Mouse (Mus musculus) duodenum, adult 2 months (tissue): ENCODE measurements around the gene Cnn3. TPM values are rescaled to one million over a fixed set of nuclear protein-coding genes. Genes with fewer than 3 reads are reported as not detected.

Experiments
- polyA plus RNA-seq: library from polyadenylated mRNA; depleted of rRNA; stranded (reverse); fragments of >200 nt; gene quantifications from 2 replicates; pipeline ENCODE4 v1.2.3, GENCODE M21; 2012; ENCODE audit warnings: low replicate concordance; rRNA removed

The Cnn3 gene
- polyA plus RNA-seq = 57.5 and 83.9 TPM in 2 replicates

GRCm38 (mm10) chr3:121425861-121426620 is at the start of gene Cnn3:
Cnn3 (plus strand) TSS chr3:121426497.

Other genes with a start within 250 kb of the Cnn3 start
- gene Tmem56, start 143.4 kb upstream of the Cnn3 start, polyA plus RNA-seq = 1.1 TPM in 2 replicates
- gene Alg14, start 134.7 kb upstream of the Cnn3 start, polyA plus RNA-seq = 5.1 and 6.3 TPM in 2 replicates
- 4.6 and 10.1 TPM in 2 replicates for gene Slc44a3, start 105.9 kb downstream of the Cnn3 start, polyA plus RNA-seq
- gene 4930432M17Rik, start 244.3 kb downstream of the Cnn3 start, polyA plus RNA-seq = not detected in 2 replicates